Mouse (Mus musculus): Measurements from ENCODE around the gene Tsga10ip. TPM values are rescaled to one million over a fixed set of nuclear protein-coding genes. Genes with fewer than 3 reads are reported as not detected.
"Not testable (repeated sequence)": the region's sequence is repeated elsewhere in the genome, so short reads cannot be mapped to it uniquely, and the experiment has no call there.

Gene Tsga10ip
- polyA plus RNA-seq, 1 experiment from 2014 or later = not detected

DNA sequence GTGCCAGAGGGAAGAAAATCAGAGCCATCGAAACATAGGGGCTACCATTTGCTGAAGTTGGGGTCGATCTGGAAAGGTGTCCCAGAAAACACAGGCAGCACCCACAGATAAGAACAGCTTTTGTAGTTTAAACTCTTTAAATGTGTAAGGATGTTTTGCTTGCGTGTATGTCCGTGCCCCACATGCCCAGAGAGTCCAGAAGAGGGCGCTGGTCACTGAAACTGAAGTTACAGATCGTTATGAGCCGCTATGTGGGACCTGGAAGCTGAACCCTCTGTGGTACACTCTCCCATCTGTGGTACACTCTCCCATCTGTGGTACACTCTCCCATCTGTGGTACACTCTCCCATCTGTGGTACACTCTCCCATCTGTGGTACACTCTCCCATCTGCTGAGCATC, 4.8 kb upstream of the Tsga10ip start:
- peak; percentile 82 for DNase-seq
- H3K27me3 ChIP-seq (ENCODE audit: control insufficient read depth, insufficient read depth, low read length) = no peaks in the 10 kb centered on the region
- H3K9ac ChIP-seq (replicated peaks; ENCODE audit: low read length) = peak overlapping the region; percentile 78
- peak overlapping the region; percentile 87 for H3K27ac ChIP-seq (replicated peaks; ENCODE audit: low read depth, low read length)
- peaks cover 12% of the 10 kb centered on the region; the same call in 1 of the 2 replicates for H3K4me1 ChIP-seq (ENCODE audit: control insufficient read depth, insufficient read depth, low read length)
- 17% methylated on average over 7 of the region's 7 CpGs for WGBS
- no peaks in the 10 kb centered on the region for H3K9me3 ChIP-seq (ENCODE audit: control insufficient read depth, low read length)
- H3K4me3 ChIP-seq (replicated peaks; ENCODE audit: low read depth, low read length) = peak overlapping the region; percentile 60
- no peaks in the 10 kb centered on the region for H3K36me3 ChIP-seq (ENCODE audit: control insufficient read depth, insufficient read depth, low read length)
- ATAC-seq (ENCODE audit: low FRiP score, low TSS enrichment) = no peak; the same call in 1 of the 2 replicates
- peak overlapping the region; percentile 83 for H3K4me2 ChIP-seq (ENCODE audit: low read length)

DNA sequence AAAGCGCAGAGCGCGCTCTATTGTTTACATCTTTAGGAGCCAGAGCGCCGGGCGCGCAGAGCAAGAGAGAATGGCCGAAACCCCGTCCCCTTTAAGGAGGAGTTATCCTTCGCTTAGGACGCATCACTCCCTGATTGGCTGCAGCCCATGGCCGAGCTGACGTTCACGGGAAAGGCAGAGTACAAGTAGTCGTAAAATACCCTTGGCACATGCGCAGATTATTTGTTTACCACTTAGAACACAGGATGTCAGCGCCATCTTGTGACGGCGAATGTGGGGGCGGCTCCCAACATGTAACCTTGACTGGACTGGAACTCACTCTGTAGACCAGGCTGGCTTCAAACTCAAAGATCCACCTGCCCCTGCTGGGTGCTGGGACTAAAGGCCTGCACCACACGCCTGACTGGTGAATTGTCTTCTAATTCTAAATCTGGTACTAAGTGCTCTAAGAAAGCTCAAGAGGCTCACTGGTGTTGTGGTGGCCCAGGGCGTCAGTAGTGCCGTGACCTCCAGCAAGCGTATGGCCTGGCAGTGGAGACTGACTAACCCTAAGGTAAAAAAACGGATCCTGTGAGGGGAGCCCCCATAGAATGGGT, 4.3 kb upstream of the Tsga10ip start:
- H3K27me3 ChIP-seq (ENCODE audit: control insufficient read depth, insufficient read depth, low read length); H3K9me3 ChIP-seq (ENCODE audit: control insufficient read depth, low read length); H3K36me3 ChIP-seq (ENCODE audit: control insufficient read depth, insufficient read depth, low read length): not testable (repeated sequence)
- DNase-seq = peak; percentile 53
- H3K4me2 ChIP-seq (ENCODE audit: low read length) = peak overlapping the region; percentile 83
- peaks cover 12% of the 10 kb centered on the region; the same call in 1 of the 2 replicates for H3K4me1 ChIP-seq (ENCODE audit: control insufficient read depth, insufficient read depth, low read length)
- peak overlapping the region; percentile 78 for H3K9ac ChIP-seq (replicated peaks; ENCODE audit: low read length)
- peak overlapping the region; percentile 87 for H3K27ac ChIP-seq (replicated peaks; ENCODE audit: low read depth, low read length)
- peak overlapping the region; percentile 60 for H3K4me3 ChIP-seq (replicated peaks; ENCODE audit: low read depth, low read length)
- ATAC-seq (ENCODE audit: low FRiP score, low TSS enrichment) = peak; percentile 80; the same call in 1 of the 2 replicates
- WGBS = 19% methylated on average over 22 of the region's 25 CpGs

DNA sequence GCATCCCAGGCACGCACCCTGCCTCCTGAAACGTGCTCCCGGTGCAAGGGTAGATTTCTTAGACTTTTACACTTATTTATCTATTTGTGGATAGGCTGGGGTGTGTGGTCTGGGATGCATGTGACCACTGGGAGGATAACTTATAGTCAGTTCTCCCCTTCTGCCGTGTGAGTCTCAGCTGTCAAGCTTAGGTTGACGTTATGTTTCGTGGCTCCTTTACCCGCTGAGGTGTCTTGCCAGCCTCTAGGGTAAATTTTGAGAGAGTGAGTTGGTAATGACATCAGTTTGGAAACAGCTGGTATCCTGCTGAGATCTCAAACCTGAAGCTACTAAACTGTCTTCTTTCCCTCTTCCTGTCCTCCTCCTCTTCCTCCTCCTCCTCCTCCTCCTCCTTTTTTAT, 3.6 kb upstream of the Tsga10ip start:
- no peak overlapping the region; the same call in 1 of the 2 replicates for H3K9ac ChIP-seq (replicated peaks; ENCODE audit: low read length)
- H3K27me3 ChIP-seq (ENCODE audit: control insufficient read depth, insufficient read depth, low read length) = no peaks in the 10 kb centered on the region
- ATAC-seq (ENCODE audit: low FRiP score, low TSS enrichment) (no peak), DNase-seq (peak; percentile 19)
- peaks cover 12% of the 10 kb centered on the region; the same call in 1 of the 2 replicates for H3K4me1 ChIP-seq (ENCODE audit: control insufficient read depth, insufficient read depth, low read length)
- H3K27ac ChIP-seq (replicated peaks; ENCODE audit: low read depth, low read length) = 0 out of 2 replicates have a peak overlapping the region, but pooled peaks have one; percentile 32
- H3K4me3 ChIP-seq (replicated peaks; ENCODE audit: low read depth, low read length) = peak overlapping the region; percentile 31
- WGBS = 31% methylated on average over 7 of the region's 7 CpGs
- H3K36me3 ChIP-seq (ENCODE audit: control insufficient read depth, insufficient read depth, low read length) = no peaks in the 10 kb centered on the region
- H3K4me2 ChIP-seq (ENCODE audit: low read length) = peak overlapping the region; percentile 57
- no peaks in the 10 kb centered on the region for H3K9me3 ChIP-seq (ENCODE audit: control insufficient read depth, low read length)

DNA sequence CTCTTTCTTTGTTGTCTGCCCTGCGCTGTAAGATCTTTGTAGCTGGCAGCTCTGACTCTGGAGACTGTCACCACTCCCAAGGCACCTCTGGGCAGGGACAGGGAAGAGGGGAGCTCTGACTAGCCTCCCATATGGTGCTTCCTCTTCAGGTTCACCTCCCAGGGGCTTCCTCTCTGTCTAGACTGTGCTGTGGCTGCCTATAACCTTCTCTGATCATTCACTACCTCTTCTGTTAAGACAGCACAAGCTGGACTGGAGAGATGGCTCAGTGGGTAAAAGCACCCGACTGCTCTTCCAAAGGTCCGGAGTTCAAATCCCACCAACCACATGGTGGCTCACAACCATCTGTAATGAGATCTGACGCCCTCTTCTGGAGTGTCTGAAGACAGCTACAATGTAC, 1.3 kb downstream of the Tsga10ip start:
- not testable (repeated sequence) for H3K36me3 ChIP-seq (ENCODE audit: control insufficient read depth, insufficient read depth, low read length); H3K4me1 ChIP-seq (ENCODE audit: control insufficient read depth, insufficient read depth, low read length); H3K9me3 ChIP-seq (ENCODE audit: control insufficient read depth, low read length); ATAC-seq (ENCODE audit: low FRiP score, low TSS enrichment); H3K27ac ChIP-seq (replicated peaks; ENCODE audit: low read depth, low read length); H3K4me3 ChIP-seq (replicated peaks; ENCODE audit: low read depth, low read length); DNase-seq; H3K9ac ChIP-seq (replicated peaks; ENCODE audit: low read length); H3K27me3 ChIP-seq (ENCODE audit: control insufficient read depth, insufficient read depth, low read length); H3K4me2 ChIP-seq (ENCODE audit: low read length)
- 67% methylated on average over 4 of the region's 4 CpGs for WGBS

DNA sequence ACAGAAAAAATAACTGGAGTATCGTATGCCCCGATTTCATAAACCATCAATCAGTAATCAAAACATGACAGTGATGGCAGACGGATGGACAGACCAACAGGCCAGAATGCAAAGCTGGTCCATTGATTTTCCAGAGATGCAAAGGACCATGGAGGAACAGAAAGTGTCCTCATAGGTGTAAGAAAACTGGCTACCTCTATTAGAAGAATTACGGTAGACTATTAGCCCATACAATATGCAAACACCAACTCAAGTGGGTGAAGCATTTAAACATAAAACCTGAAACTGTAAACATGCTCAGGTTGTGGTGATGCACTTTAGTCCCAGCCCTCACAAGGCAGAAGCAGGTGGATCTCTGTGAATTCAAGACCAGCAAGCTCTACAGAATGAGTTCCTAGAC, 7.0 kb downstream of the Tsga10ip start:
- Histone ChIP-seq H3K9ac (replicated peaks; ENCODE audit: low read length) (no peak overlapping the region), H3K27me3 (ENCODE audit: control insufficient read depth, insufficient read depth, low read length) (no peaks in the 10 kb centered on the region), H3K27ac (replicated peaks; ENCODE audit: low read depth, low read length) (no peak overlapping the region), H3K4me3 (replicated peaks; ENCODE audit: low read depth, low read length) (no peak overlapping the region), H3K9me3 (ENCODE audit: control insufficient read depth, low read length) (no peaks in the 10 kb centered on the region), H3K4me2 (ENCODE audit: low read length) (no peak overlapping the region), H3K4me1 (ENCODE audit: control insufficient read depth, insufficient read depth, low read length) (peaks cover 1% of the 10 kb centered on the region), H3K36me3 (ENCODE audit: control insufficient read depth, insufficient read depth, low read length) (no peaks in the 10 kb centered on the region)
- ATAC-seq (ENCODE audit: low FRiP score, low TSS enrichment) (no peak), DNase-seq (no peak)
- 71% methylated on average over 4 of the region's 4 CpGs for WGBS

DNA sequence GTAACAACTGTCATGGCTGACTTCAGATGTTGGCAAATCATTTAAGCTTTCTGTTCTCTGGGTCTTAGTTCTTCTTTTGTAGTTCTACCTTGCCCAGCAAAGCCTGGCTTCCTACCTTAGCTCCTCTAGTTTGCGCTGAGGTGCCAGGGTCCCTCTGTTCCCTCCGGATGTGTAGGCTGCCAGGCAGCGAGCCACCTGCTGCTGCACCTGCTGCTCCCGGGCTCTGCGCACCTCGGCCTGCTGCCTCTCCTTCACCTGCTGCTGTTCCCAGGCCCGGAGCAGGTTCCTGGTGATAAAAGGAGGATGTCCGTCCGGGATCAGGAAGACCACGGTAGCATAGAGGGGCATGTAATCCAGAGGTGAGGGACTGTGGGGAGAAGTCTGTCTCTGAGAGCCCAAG, 8.2 kb downstream of the Tsga10ip start:
- Histone ChIP-seq H3K27me3 (ENCODE audit: control insufficient read depth, insufficient read depth, low read length) (no peaks in the 10 kb centered on the region), H3K27ac (replicated peaks; ENCODE audit: low read depth, low read length) (no peak overlapping the region), H3K4me1 (ENCODE audit: control insufficient read depth, insufficient read depth, low read length) (peaks cover 13% of the 10 kb centered on the region), H3K36me3 (ENCODE audit: control insufficient read depth, insufficient read depth, low read length) (no peaks in the 10 kb centered on the region), H3K9ac (replicated peaks; ENCODE audit: low read length) (no peak overlapping the region), H3K4me2 (ENCODE audit: low read length) (no peak overlapping the region), H3K9me3 (ENCODE audit: control insufficient read depth, low read length) (no peaks in the 10 kb centered on the region), H3K4me3 (replicated peaks; ENCODE audit: low read depth, low read length) (no peak overlapping the region)
- 62% methylated on average over 10 of the region's 10 CpGs for WGBS
- ATAC-seq (ENCODE audit: low FRiP score, low TSS enrichment) (no peak), DNase-seq (no peak)

DNA sequence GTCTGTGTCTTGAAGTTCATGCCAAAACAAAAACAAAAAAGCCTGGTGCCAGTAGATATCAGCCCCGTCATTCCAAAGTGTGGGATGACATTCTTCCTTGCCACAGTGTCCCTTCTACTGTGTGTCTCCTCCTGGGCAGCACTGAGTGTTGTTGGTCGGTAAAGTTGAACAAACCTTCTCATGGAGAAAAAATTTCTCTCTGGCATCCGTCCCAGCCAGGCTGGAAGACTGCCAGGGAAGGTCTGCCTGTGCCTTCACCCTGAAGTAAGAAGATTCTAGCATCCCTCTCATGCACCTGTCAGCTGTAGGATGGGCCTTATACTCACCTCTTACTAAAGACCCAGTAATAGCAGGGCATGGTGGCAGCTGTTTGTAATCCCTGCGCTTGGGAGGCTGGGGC, 9.4 kb downstream of the Tsga10ip start:
- DNase-seq (no peak), ATAC-seq (ENCODE audit: low FRiP score, low TSS enrichment) (no peak)
- no peak overlapping the region for H3K9ac ChIP-seq (replicated peaks; ENCODE audit: low read length)
- no peaks in the 10 kb centered on the region for H3K27me3 ChIP-seq (ENCODE audit: control insufficient read depth, insufficient read depth, low read length)
- H3K36me3 ChIP-seq (ENCODE audit: control insufficient read depth, insufficient read depth, low read length) = no peaks in the 10 kb centered on the region
- no peaks in the 10 kb centered on the region for H3K9me3 ChIP-seq (ENCODE audit: control insufficient read depth, low read length)
- H3K4me3 ChIP-seq (replicated peaks; ENCODE audit: low read depth, low read length) = no peak overlapping the region
- 72% methylated on average over 4 of the region's 4 CpGs for WGBS
- no peak overlapping the region for H3K27ac ChIP-seq (replicated peaks; ENCODE audit: low read depth, low read length)
- no peak overlapping the region for H3K4me2 ChIP-seq (ENCODE audit: low read length)
- peaks cover 17% of the 10 kb centered on the region for H3K4me1 ChIP-seq (ENCODE audit: control insufficient read depth, insufficient read depth, low read length)

DNA sequence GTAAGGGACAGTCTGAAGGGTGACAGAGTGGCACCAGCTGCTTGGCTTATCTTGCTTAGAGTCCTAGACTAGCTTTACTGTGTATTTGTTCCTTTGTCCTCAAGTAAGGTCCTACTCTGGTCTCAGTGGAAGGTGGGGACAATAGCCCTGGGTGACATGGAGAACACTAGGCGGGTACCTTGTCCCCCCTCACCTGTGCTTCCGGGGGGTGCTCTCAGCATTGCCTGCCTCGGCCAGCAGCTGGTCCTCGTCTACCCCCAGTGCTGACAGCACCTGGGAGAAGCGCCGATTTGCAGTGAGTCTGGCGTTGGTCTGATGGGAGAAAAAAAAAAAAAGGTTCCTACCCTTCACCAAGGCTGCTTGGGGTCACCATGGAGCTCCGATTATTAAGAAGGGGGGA, 11.9 kb downstream of the Tsga10ip start:
- Histone ChIP-seq H3K4me1 (ENCODE audit: control insufficient read depth, insufficient read depth, low read length) (peaks cover 28% of the 10 kb centered on the region), H3K4me3 (replicated peaks; ENCODE audit: low read depth, low read length) (no peak overlapping the region), H3K9me3 (ENCODE audit: control insufficient read depth, low read length) (no peaks in the 10 kb centered on the region), H3K36me3 (ENCODE audit: control insufficient read depth, insufficient read depth, low read length) (peaks cover 5% of the 10 kb centered on the region), H3K27ac (replicated peaks; ENCODE audit: low read depth, low read length) (no peak overlapping the region), H3K27me3 (ENCODE audit: control insufficient read depth, insufficient read depth, low read length) (no peaks in the 10 kb centered on the region), H3K4me2 (ENCODE audit: low read length) (0 out of 2 replicates have a peak overlapping the region, but pooled peaks have one; percentile 96), H3K9ac (replicated peaks; ENCODE audit: low read length) (no peak overlapping the region)
- DNase-seq (no peak), ATAC-seq (ENCODE audit: low FRiP score, low TSS enrichment) (no peak)
- WGBS = 85% methylated on average over 8 of the region's 8 CpGs

DNA sequence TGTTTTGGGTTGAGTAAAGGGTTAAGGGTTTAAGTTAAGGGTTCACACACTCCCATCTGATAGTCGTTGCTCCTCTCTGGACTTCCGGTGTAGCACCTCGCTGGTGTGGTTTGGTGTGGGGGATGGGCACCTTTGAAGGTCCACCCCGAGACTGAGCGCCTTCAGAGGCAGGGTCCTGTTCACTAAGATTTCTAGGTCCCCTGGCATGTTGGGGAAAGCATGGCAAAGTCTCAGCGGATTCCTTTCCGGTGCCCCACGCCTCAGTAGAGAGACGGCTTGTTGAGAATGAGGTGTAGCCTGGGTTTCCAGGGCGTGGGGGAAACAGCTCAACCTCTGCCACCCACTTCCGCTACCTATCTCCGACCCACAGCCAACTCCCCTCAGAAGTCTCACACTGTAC, 12.7 kb downstream of the Tsga10ip start:
- no peak for DNase-seq
- ATAC-seq (ENCODE audit: low FRiP score, low TSS enrichment) = no peak
- Histone ChIP-seq H3K4me1 (ENCODE audit: control insufficient read depth, insufficient read depth, low read length) (peaks cover 28% of the 10 kb centered on the region), H3K9me3 (ENCODE audit: control insufficient read depth, low read length) (no peaks in the 10 kb centered on the region), H3K36me3 (ENCODE audit: control insufficient read depth, insufficient read depth, low read length) (peaks cover 12% of the 10 kb centered on the region), H3K4me3 (replicated peaks; ENCODE audit: low read depth, low read length) (peak overlapping the region; percentile 98), H3K27ac (replicated peaks; ENCODE audit: low read depth, low read length) (no peak overlapping the region), H3K27me3 (ENCODE audit: control insufficient read depth, insufficient read depth, low read length) (no peaks in the 10 kb centered on the region), H3K9ac (replicated peaks; ENCODE audit: low read length) (no peak overlapping the region), H3K4me2 (ENCODE audit: low read length) (peak overlapping the region; percentile 96)
- 50% methylated on average over 12 of the region's 12 CpGs for WGBS
